Mouse (Mus musculus): Measurements from ENCODE around the gene E130308A19Rik.

E130308A19Rik gene

DNA sequence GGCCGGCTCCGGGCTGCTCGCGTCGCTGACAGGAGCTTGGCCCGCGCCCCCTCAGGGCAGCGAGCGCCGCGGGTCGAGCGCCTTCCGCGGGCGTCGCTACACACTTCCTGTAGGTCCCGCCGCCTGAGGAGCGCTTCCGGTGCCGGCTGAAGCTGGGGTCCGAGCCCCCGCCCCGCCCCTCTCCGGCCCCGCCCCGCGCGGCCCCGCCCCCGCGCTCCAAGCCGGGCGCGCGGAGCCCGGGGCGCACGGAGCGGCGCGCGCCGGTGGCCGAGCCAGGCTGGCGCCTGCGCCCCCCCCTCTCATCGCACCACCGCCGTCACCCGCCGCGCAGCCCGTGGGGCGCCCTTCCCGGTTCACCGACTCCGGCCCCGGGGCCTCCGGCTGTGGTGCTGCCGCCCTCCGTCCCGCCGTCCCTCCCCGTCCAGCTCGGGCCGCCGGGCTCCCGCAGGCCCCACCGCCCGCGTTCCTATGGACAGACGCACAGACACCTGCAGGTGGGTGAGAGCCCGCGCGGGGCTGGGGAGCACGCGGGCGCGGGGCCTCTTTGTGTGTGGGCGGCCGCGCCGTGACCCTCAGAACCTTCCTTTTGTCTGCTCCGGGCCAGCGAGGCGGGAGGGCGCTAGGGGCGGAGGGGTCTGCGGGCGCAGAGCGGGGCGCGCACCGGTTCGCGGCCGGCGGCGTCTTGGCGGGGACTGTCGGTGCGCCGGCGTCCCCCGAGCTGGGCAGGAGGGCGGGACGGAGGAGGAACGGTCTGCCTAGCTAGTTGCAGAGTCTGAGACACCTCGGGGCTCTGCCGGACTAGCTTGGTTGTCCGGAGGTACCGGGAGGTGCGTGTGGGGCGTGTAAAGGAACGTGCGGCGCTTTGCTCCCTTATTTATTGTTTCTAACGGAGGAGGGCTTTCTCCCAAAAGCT lies at the start of gene E130308A19Rik:
Gene E130308A19Rik, plus strand, starts transcription at position 214 of the 913 bp plus-strand sequence.
- DNase-seq (ENCODE audit: low spot score in 2 of 2) = peak; percentile 35 to 42

DNA sequence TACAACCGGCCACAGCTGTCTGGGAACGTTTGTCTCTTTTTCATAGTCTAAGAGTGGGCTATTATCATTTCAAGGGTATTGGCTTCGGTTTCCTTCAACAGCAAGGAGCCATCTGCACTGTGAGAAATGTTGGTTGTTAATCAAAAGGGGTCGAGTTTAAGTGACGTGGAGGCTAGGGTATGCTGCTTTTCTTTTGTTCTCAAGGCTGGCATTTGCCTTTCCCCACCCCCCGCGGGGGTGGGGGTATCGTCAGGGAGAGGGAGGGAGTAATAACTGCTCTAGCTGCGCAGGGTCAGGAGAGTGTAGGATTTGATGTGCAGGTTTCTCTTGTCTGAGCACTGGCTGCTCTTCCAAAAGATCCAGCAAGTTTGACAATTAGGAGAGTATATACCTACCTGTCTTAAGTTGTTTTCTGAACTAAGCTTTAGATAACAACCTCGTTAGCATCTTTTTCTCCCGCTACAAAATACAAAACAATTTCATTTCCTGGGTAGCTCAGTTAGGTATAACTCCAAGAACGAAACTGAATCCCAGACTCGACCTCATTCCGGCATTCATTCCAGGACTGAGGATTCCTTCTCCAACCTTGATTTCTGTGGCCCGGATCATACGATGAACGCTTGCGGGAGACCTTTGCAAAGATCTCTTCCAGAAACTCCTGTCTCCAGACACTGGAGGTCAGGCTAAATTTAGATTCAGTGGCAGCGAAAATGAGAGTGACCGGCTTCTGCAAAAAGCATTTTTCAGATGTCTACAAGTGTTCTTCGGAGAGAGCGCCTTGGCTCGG lies 45.3 kb upstream of the E130308A19Rik start:
- no peak for DNase-seq (ENCODE audit: low spot score in 2 of 2)

DNA sequence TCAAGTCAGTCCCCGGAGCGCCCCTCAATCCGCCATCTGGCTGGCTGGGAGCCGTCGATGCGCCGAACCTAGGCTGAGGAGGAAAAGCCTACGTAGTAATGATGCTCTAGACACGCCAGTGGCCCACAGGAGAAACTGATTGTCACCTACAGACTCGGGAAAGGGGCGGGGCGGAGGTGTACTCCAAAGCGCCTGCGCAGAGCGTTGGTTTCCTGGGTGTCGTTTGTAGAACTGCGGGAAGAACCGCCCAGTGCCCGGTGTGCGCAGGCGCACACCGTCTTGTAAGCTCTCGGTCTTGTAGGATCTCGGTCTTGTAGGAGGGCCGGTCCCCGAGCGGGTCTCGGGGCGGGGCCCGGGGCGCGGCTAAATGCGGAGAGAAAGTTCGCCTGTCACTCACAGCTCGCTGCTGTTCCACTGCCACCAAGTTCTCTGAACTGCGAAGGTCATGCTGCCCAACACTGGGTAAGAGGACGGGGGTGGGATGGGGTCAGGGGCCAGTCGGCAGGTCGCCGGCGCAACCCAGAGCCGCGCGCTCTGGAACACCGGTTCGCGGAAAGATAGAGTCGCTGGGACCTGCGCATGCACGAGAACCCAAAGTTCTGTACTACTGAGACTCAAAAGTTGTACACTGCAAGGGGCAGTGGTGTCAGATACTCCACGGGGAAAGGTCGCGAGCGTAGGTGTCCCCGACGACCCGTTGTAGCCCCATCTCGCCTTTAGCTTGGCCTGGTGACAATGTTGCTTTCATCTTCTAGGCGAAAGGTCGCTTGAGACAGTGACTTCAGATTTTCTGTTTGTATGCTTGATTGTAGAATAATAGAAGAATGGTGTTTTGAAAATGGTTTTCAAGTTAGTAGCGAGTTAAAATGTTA lies 44.5 kb upstream of the E130308A19Rik start, which contains the start of gene Hsdl2:
Gene Hsdl2, plus strand, starts transcription at position 250 of the 872 bp plus-strand sequence.
- peak; percentile 98 to 99 for DNase-seq (ENCODE audit: low spot score in 2 of 2)

DNA sequence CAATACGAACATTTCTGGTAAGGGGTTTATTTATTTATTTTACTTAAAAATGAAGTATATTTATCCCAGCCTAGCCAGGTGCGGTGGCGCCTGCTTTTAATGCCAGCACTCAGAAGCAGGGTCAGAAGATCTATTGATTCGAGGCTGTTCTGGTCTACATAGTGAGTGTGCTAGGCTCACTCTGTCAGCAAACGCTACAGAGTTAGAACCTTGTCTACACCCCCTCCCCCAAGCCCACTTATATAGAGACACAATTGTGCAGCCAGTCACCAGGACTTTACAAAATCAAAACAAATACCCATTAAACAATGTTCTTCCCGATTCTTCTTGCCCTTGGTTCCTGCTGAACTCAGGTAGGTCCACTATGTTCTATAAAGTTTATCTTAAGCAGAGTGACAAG lies 43.8 kb upstream of the E130308A19Rik start:
- no peak for DNase-seq (ENCODE audit: low spot score in 2 of 2)

DNA sequence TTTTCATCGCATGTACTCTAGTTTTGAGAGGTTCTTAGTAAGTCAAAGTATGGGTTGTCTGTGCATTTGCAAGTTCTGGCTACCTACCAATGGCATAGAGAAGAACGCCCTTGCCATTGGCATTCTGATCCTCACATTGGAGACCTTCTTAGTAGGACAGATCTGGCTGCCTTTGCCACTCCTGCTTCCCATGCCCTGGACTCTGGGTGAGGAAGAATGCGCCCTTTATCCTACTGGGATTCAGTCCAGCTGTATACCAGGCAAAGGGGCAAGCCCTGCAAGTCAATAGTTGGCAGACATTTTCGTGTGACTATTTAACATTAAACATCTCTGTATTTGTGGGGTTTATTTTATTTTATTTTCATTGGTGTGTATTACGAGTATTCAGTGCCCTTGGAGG lies 40.9 kb upstream of the E130308A19Rik start:
- no peak for DNase-seq (ENCODE audit: low spot score in 2 of 2)

DNA sequence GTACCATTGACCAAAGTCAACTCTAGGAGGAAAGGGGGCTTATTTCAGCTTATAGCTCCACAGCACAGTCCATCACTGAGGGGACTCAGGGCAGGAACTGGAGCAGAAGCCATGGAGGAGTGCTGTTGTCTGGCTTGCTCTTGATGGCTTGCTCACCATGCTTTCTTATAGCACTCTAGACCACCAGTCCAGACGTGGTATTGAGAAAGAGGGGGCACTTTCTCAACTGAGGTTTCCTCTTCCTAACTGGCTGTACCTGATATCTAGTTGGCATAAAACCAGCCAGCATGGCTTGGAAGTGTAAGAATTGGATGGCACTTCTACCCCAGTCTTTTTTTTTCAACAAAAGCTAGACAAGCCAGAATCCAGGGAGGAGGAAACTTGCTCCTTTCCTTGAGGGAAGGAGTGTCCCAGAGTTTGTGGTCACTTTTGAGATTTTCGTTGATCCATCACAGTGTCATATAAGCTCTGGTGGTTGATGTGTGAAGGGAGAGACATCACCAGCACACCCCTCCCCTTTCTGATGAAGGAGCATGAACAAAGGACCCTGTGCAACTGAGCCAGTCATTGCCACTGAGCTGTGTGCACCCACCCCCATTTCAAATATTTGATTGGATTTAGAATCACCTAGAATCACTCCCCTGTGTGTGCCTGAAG lies 38.7 kb upstream of the E130308A19Rik start:
- DNase-seq (ENCODE audit: low spot score in 2 of 2) = no peak

DNA sequence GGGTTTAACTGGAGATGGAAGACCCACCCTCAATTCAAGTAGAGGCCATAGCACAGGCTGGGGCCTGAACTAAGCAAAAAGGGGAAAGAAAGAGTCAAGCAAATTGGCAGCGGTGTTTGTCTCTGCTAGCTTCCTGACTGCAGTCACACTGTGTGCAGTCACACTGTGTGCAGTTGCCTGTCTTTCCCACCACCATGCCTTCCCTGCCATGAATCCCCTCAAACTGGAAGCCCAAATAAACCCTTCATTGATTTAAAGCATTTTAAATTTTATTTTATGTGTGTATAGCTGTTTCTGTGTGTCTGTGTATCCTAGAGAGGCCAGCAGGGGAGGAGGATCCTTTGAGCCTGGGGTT lies 38.2 kb upstream of the E130308A19Rik start:
- no peak for DNase-seq (ENCODE audit: low spot score in 2 of 2)

DNA sequence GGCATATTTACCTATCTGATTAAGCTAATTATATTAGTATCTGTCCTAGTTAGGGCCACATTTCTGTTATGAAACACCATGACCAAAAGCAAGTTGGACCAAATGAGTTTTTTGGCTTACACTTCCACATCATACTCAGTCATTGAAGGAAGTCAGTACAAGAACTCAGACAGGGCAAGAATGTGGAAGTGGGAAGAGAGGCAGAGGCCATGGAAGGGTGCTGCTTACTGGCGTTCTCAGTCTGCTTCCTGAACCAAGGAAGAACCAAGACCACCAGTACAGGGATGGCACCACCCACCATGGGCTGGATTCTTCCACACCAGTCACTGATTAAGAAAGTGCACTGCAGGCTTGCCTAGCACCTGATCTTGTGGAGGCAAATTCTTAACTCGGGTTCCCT lies 31.4 kb upstream of the E130308A19Rik start:
- DNase-seq (ENCODE audit: low spot score in 2 of 2) = no peak

DNA sequence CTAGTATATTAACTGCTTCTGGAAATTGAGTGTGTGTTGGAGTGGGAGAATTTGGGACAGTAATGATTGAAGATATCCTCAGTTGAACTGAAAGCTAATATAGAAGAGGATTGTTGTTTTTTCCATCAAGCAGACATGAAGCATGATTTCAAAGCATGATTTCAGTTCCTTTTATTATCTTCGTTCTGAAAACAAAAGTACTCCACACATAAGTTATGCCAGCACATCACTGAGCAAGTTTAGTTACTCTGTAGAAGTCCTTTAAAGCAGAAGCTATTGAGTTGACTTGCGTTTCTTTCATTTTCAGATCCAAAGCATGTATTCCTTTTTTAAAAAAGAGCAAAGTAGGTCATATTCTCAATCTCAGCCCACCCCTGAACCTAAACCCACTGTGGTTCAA lies 29.5 kb upstream of the E130308A19Rik start:
- no peak for DNase-seq (ENCODE audit: low spot score in 2 of 2)

DNA sequence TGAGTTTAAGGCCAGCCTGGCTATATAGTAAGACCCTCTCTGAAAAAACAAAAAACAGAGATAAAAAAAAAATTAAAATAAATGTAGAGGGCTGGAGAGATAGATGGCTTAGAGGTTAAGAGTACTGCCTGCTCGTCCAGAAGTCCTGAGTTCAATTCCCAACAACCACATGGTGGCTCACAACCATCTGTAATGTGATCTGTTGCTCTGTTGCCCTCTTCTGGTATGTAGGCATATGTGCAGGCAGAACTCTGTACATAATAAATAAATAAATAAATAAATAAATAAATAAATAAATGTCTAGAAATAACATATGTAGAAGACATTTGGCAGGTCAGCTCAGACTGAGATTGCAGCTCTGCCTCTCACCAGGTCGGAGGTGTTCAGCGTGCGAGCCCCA lies 23.3 kb upstream of the E130308A19Rik start:
- no peak for DNase-seq (ENCODE audit: low spot score in 2 of 2)

DNA sequence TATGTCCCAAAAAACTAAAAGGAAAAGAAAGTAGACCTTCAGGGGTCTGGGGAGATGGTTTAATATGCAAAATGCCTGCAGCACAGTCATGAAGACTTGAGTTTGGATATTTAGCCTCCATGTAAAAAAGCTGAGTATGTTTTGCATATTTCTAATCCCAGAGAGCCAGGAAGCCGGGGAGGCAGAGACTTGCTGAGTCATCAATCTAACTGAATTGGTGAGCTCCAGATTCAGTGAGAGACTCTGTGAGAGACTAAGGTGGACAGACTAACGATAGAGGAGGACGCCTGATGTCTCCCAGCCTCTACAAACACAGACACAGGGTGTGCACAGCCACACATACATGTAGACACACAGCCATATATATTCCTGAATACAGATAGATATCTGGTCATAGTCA lies 21.1 kb upstream of the E130308A19Rik start:
- DNase-seq (ENCODE audit: low spot score in 2 of 2) = no peak

DNA sequence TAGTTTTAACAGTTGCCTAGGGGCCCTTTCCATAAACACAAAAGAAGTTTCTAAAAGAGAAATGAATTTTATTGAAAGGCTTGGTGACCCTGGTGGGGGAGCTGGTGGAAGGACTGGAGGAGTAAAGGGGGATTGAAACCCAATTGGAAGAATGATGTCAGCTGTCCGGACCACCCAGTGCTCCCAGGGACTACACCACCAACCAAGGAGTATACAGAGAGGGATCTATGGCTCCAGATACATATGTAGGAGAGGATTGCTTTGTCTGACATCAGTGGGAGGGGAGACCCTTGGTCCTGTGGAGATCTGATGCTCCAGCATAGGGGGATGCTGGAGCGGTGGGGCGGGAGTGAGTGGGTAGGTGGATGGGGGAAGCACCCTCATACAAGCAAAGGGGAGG lies 20.5 kb upstream of the E130308A19Rik start:
- no peak for DNase-seq (ENCODE audit: low spot score in 2 of 2)

DNA sequence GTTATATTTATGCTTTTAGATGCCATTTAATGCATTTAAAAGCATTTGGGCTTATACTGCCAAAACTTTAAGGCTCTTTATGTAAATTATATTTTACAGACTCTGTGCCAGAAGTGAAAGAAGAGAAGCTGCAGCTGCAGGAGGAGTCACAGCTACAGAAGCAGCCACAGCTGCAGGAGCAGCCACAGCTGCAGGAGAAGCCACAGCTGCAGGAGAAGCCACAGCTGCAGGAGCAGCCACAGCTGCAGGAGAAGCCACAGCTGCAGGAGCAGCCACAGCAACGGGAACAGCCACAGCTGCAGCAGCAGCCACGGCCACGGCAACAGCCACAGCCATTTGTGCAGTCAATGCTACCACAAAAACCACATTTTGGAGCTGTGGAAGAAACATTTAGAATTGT lies 15.6 kb upstream of the E130308A19Rik start:
- no peak for DNase-seq (ENCODE audit: low spot score in 2 of 2)

DNA sequence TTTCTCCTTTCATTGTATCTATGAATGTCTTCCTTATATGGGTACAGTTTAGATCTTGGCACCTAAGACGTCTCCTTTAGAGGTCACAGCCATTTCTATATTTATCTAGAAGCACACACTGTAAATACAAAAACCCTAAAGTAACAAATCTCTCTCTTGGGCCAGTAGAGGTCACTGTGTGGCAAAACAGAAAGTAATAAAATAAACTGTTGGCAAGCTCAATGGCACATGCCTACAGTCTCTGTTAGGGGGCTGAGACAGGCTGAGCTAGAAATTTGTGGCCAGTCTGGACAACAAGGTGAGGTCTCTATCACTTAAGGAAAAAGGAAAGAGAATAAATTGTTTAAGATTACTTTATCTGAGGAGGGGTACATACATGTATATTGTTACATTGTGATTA lies 11.0 kb upstream of the E130308A19Rik start:
- no peak for DNase-seq (ENCODE audit: low spot score in 2 of 2)

DNA sequence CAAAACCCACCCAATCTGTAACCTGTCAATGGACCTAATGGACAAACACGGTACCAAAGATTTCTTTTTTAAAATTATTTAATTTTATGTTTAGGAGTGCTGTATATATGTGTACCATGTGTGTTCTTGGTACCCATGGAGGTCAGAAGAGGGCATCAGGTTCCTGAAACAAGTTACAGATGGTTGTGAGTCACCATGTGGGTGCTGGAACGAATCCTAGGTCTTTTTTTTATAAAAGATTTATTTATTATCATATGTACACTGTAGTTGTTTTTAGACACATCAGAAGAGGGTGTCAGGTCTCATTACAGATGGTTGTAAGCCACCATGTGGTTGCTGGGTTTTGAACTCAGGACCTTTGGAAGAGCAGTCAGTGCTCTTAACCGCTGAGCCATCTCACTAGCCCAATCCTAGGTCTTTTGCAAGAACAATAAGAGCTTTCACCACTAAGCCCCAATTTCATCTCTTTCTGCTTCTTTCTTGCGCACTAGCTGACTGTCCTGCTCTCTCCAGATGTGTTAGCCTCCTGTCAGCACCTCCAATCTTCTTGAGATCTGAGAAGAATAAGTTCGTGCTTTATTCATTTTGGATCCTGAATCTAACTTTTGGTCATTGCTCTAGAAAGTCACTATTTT lies 6.3 kb upstream of the E130308A19Rik start:
- no peak for DNase-seq (ENCODE audit: low spot score in 2 of 2)

DNA sequence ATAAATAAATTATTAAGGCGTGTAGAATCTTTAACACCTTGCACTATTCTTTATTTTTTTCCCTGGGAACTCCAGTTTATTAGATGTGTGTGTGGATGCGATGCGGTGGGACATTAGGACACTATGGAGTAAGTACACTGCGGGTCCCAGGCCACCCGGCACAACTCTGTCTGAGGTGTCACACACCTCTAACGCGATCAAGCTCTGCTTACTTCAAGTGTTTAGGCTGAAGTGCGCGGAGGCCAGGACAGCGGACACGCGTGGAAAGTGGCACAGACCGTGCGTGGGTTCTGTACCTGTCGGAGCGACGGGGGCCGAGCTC lies 374 bp upstream of the E130308A19Rik start:
- no peak for DNase-seq (ENCODE audit: low spot score in 2 of 2)

DNA sequence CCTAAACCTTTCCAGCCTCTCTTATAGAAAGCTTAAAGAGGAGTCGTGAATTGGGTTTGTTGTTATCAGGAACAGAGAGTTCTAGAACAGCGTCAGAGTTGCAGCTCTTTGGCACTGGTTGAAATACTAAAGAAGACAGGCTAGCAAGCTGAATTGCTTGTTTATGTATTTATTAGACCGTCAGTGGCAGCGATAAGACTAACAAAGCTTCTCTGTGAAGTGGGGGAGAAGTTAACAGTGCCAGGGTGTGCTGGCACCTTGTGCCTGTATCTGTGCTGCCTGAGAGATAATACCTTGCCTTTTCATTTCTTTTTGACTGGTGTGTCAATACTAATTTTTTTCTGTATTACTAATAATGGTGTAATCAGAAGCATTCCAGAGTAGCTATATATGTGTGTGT lies 2.2 kb downstream of the E130308A19Rik start:
- DNase-seq (ENCODE audit: low spot score in 2 of 2) = no peak

DNA sequence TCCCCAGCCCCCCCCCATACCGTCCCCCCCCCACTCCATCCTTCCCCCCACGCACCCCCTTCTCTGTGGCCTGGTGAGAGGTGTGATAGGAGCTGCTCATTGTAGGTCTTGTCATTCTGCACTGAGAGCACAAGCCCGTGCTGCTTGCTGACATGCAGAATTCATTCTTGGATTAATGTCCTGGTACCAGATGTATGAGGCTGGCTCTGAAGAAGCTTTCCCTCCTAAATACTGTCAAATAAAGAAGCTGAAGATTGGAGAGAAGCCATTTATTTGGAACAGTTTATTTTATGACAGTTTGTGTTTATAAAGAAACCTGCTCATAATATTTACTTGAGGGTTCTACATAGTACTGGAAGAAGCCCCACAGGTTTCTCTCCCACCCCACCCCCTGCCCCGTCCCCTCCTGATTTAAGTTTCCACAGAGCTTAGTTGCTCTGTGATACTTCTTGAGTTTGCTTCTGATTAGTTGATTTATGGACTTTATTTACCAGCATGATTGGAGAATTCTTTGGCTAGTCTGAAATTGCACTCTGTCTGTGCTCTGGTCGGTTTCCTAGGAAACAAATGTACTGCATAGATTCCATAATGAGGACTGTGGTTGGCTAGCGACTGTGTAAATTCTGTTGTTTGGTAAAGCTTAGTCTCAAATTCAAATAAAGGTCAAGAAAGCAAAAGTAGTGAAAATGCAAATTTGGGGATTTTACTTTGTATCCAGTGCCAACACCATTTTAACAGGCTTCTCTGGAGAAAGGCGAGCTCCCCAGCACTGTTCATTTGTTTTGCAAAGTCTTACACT lies 3.3 kb downstream of the E130308A19Rik start:
- no peak for DNase-seq (ENCODE audit: low spot score in 2 of 2)

DNA sequence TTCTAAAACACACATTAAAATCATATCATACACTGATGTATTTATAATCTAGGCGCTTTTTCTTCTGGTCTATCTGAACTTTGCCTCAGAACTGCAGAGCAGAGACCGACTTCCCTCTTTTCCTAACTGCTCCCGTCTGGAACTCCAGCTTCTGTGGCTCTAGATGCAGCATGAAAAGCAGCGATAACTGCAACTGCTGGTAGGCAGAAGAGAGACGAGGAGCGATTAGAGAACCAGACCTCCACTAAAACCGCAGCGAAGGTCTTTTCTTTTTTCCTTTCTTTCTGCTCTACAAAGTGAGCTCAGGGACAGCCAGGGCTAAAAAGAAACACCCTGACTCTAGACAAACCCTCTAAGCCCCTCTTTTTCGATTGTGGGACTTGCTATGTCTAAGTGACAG lies 4.1 kb downstream of the E130308A19Rik start:
- no peak for DNase-seq (ENCODE audit: low spot score in 2 of 2)

DNA sequence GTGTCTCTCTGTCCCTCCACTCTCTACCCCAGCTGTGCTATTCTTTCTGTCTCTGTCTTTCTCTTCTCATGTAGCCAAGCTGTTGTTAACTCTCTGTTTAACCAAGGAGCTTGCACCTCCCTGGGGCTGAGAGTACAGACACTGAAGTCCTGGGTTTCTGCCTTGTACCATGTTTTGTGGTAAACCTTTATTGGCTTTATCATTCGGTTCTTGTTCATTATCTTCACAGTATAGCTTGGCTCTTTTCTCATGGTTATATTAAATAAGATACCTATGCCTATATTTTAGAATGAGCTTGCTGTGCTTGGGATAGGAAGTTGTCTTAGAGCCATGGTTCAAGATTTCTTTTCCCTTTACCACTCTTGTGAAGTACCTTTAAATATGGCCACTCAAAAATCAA lies 8.5 kb downstream of the E130308A19Rik start:
- DNase-seq (ENCODE audit: low spot score in 2 of 2) = no peak
